In genomic region chr7:138818314-138818713, GRCm38 (mm10) we compare ENCODE assay signal across 11 mouse cellular contexts. TPM values are rescaled to one million over a fixed set of nuclear protein-coding genes. Genes with fewer than 3 reads are reported as not detected.
DNase-seq lines count a peak whose midpoint lies in the region; ATAC-seq and TF ChIP-seq lines count a peak whose summit lies in the region.
"Had no signal": no experiment of that assay in that cellular context is flagged by ENCODE, and none has a peak within 500 bp of the region (broad histone marks: within the 10 kb centered on the region; RNA-seq: fewer than 3 reads in every experiment).

No protein-coding gene starts in this region.

- no peak overlapping the region for H3K27ac ChIP-seq in left cerebral cortex, adult 2 months
- no peak overlapping the region for H3K27ac ChIP-seq in bone marrow, adult 2 months (ENCODE audit: control insufficient read depth, insufficient read depth, low read depth, low read length, poor library complexity)

- 50% methylated on average over 4 of the region's 4 CpGs for whole genome bisulfite sequencing in bone marrow, adult 2 months

- TF ChIP-seq POLR2A in bone marrow, adult 2 months (IDR thresholded peaks at IDR 0.05; ENCODE audit: borderline replicate concordance, control insufficient read depth, low read depth, low read length) = no peak

- no peak for ATAC-seq in megakaryocyte-erythroid progenitor cell, adult 5-6 weeks (replicated peaks; ENCODE audit: low FRiP score, low TSS enrichment, poor library complexity, severe bottlenecking)
- ATAC-seq: forebrain, embryonic 14.5 days had no signal

- peak; percentile 64 for DNase-seq in embryo, embryonic 10 days (ENCODE audit: low spot score)
- DNase-seq in embryo, embryonic 9.5 days (ENCODE audit: extremely low spot score) = no peak
- no peak for DNase-seq in left cerebral cortex, adult 2 months (ENCODE audit: extremely low spot score in 1 of 2, low spot score in 2 of 2)
- DNase-seq in left cerebral cortex, postnatal 36 days (ENCODE audit: low spot score in 2 of 2) = no peak
- DNase-seq in 3T3-L1 (ENCODE audit: low read depth, low spot score) = peak; percentile 24
- DNase-seq in gastrocnemius, adult 8-10 months (ENCODE audit: low spot score in 2 of 2) = no peak
- DNase-seq: lung, postnatal 4 days had no signal

- TF ChIP-seq CTCF in left cerebral cortex, adult 2 months (IDR thresholded peaks at IDR 0.05) = peak; percentile 43
- peak; percentile 40 for TF ChIP-seq CTCF in bone marrow, adult 2 months (IDR thresholded peaks at IDR 0.05; ENCODE audit: control insufficient read depth, insufficient read depth, low read length)

- no peak overlapping the region for H3K4me3 ChIP-seq in left cerebral cortex, adult 2 months
- no peak overlapping the region for H3K4me3 ChIP-seq in bone marrow, adult 2 months (replicated peaks; ENCODE audit: control insufficient read depth, low read depth, low read length)
- H3K4me3 ChIP-seq: myocyte had no signal

- intact Hi-C loops in left cerebral cortex, adult 2 months (cut with DNase I) = no loop called here
- intact Hi-C loops in left cerebral cortex, postnatal 36 days (cut with DNase I) = no loop called here

- no peaks in the 10 kb centered on the region for H3K4me1 ChIP-seq in bone marrow, adult 2 months (ENCODE audit: control insufficient read depth, insufficient read depth, low read length)

RNA-seq across cellular contexts. Expression of gene Ppp2r2d, which starts 27.6 kb away (rescaled TPM):
- 10 to 100 TPM; 63.3 to 69.5 TPM for total RNA-seq in left cerebral cortex, adult 2 months (2021)
- 10 to 100 TPM; 68.9 to 79.0 TPM for total RNA-seq in left cerebral cortex, postnatal 36 days (2021)
- 21.7 and 47.0 TPM in 2 replicates for polyA plus RNA-seq in bone marrow, adult 2 months (2011; ENCODE audit: insufficient read depth, insufficient read length, low replicate concordance, missing spikeins)
- total RNA-seq in megakaryocyte-erythroid progenitor cell, adult 5-6 weeks (2014; fragmentation: Nextera tagmentation) = 35.9 and 38.2 TPM in 2 replicates
- 36.1 and 38.2 TPM in 2 replicates for total RNA-seq in megakaryocyte-erythroid progenitor cell, adult 5-6 weeks (2017)
- 10 to 100 TPM; 38.1 to 42.4 (median 41.0) TPM for total RNA-seq in gastrocnemius, adult 8-10 months (2022)

RNA-seq across cellular contexts. Expression of gene Mapk1ip1, which starts 27.8 kb away (rescaled TPM):
- 10 to 100 TPM; 39.6 to 44.7 TPM for total RNA-seq in left cerebral cortex, adult 2 months (2021)
- 10 to 100 TPM; 33.7 to 59.3 TPM for total RNA-seq in left cerebral cortex, postnatal 36 days (2021)
- 14.6 and 53.5 TPM in 2 replicates for polyA plus RNA-seq in bone marrow, adult 2 months (2011; ENCODE audit: insufficient read depth, insufficient read length, low replicate concordance, missing spikeins)
- total RNA-seq in megakaryocyte-erythroid progenitor cell, adult 5-6 weeks (2014; fragmentation: Nextera tagmentation) = 8.1 and 24.0 TPM in 2 replicates
- 0.33 and 5.4 TPM in 2 replicates for total RNA-seq in megakaryocyte-erythroid progenitor cell, adult 5-6 weeks (2017)
- total RNA-seq in gastrocnemius, adult 8-10 months (2022) = 10 to 100 TPM; 23.4 to 29.4 (median 24.6) TPM

Comparison
In these comparisons a context has a peak if more than half of its experiments do, and no peak if none do; other contexts are left out.
1. DNase-seq: peak in embryo, embryonic 10 days (single experiment) and 3T3-L1 (single experiment); none in embryo, embryonic 9.5 days (single experiment), left cerebral cortex, adult 2 months (0 of 2), left cerebral cortex, postnatal 36 days (0 of 2) and gastrocnemius, adult 8-10 months (0 of 2).